Mouse (Mus musculus) kidney, postnatal 25 days (tissue): ENCODE measurements at regions not wholly inside any gene's neighbourhood (a gene's known extent, or its start where the extent isn't known, plus 50 kb on each side); places are given as distances from the start of the nearest gene placed in this dataset.

Experiments
- DNase-seq, 2 experiments: peaks; one replicate each; pipeline ENCODE4 v3.0.0; 2021; ENCODE audit warnings: mixed read lengths in 2 of 2

GRCm38 (mm10) chrX:29563871-29564380, 412.2 kb upstream of the Gm10488 start:
- DNase-seq = peak in 1 of 2 experiments; percentile 13
